Mouse (Mus musculus): ENCODE results near the gene Ncaph2. TPM values are rescaled to one million over a fixed set of nuclear protein-coding genes. Genes with fewer than 3 reads are reported as not detected.

Gene Ncaph2
- polyA plus RNA-seq (2012; rRNA removed): 210 and 215 TPM in 2 replicates

GRCm38 (mm10) chr15:89355241-89356187 lies at the start of gene Ncaph2, which contains the start of gene Lmf2:
Gene Ncaph2 (plus strand): TSS chr15:89355719.
Gene Lmf2 (minus strand): TSS chr15:89355659.

DNA sequence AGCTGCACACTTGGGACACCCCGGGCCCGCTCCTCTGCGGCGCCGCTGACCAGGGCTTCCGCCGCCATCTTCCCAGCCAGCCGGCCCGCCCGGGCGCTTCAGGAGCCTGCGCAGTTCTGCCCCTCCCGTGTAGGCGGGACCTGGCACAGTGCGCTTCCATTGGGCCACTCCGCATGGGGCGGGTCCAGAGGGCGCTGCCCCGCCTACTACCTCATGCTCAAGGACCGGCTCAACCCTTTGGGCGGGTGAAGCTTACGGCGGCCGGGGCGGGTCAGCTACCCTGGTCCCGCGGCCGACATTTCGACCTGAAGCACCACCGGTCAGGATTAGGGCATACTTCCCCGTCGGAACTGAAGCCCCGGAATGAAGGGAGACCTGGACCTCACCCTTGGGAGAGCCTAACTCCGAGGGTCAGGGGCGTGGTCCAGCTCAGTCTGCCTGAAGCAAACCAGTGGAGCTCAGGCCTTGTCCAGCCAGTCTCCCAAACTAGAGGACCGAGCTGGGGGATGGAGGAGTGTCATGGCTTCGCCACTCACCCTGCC lies 40.3 kb upstream of the Ncaph2 start, which contains the start of gene Sbf1:
Gene Sbf1 (minus strand): TSS at position 122 of the 542 bp plus-strand sequence.

GRCm38 (mm10) chr15:89322670-89323522 lies 32.6 kb upstream of the Ncaph2 start, which contains the start of gene Adm2:
Gene Adm2 (plus strand): TSS chr15:89322720.

DNA sequence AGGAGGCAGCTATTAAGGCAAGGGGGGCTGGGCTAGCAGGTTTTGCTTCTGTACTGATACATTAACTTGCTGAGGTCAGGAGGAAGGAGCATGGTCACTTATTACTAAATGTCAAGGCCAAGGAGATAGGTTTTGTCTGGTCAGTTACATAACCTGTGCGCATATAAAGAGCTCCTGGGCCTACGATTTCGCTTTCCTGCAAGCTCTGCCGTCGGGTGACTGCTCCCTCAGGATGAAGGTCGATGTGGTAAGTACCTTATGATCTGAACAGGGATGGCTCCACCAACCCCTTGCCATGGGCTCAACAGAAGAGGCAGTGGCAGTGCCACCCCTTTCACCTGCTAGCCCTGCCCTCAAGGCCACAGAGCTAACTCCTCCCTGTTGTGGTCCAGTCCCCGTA lies 21.2 kb upstream of the Ncaph2 start, which contains the start of gene Miox:
Gene Miox (plus strand): TSS at position 128 of the 400 bp plus-strand sequence.

GRCm38 (mm10) chr15:89373762-89374248 lies 18.3 kb downstream of the Ncaph2 start, which contains the start of gene Sco2:
Gene Sco2 (minus strand): TSS chr15:89373846.

GRCm38 (mm10) chr15:89376957-89377356 lies 21.4 kb downstream of the Ncaph2 start, which contains the start of gene Tymp:
Gene Tymp (minus strand): TSS chr15:89377039.

DNA sequence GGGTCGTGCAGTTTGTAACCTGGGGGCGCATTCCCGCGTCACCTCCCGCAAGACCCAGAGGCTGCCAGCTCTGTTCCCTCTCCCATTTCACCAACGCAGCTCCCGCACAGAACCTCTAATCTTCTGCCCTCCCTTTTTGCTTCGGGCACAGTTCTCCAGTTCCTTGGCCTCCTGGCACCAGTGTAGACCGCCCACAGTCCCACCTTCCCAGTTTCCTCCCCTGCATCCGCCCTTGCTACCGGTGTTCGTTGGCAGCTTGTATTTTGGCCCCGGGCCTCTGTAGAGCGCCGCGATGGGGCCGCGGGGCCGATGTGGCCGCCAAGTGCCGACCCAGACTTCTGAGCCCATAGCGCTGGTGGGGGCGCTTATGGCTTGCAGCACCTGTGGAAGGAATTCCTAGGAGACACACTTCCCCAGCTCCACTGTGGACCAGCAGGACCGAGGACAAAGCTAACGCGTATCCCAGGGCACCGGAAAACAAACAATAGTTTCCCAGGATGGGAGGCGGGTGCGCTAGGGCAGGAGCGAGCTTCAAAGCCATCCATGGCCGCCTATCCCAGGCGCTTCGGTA lies 23.4 kb downstream of the Ncaph2 start, which contains the start of gene Odf3b:
Gene Odf3b (minus strand): TSS at position 452 of the 571 bp plus-strand sequence.

DNA sequence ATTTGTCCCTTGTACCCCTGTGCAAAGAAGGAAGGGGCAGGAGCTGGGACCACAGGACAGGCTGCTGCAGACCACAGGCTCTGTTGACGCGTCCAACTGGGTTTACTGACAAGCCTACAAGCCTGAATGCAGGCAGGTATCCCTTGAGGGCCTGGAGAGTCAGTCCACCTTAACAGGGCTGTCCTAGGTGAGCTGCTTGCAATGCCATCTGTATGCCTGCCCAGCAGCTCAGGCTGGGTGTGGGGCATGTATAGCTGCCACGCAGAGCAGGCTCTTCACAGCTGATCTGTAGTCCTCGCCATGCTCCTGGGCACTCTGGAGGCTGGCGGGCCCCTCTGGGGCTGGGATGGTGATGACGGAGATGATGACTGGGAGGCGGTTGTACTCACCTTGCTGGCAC lies 29.1 kb downstream of the Ncaph2 start, which contains the start of gene Klhdc7b:
Gene Klhdc7b (plus strand): TSS at position 301 of the 400 bp plus-strand sequence.

GRCm38 (mm10) chr15:89410118-89410517 lies 54.6 kb downstream of the Ncaph2 start, which contains the start of gene Syce3:
Gene Syce3 (minus strand): TSS chr15:89410503.

Other genes with a start within 250 kb of the Ncaph2 start
- gene Tubgcp6, start 232.6 kb upstream of the Ncaph2 start, polyA plus RNA-seq (2012; rRNA removed): 37.1 and 42.9 TPM in 2 replicates
- 42.8 and 50.8 TPM in 2 replicates for gene Hdac10, start 227.0 kb upstream of the Ncaph2 start, polyA plus RNA-seq (2012; rRNA removed)
- 6.4 and 7.5 TPM in 2 replicates for gene Mapk12, start 215.0 kb upstream of the Ncaph2 start, polyA plus RNA-seq (2012; rRNA removed)
- gene Mapk11, start 206.1 kb upstream of the Ncaph2 start, polyA plus RNA-seq (2012; rRNA removed): 7.5 and 9.2 TPM in 2 replicates
- gene Plxnb2, start 174.9 kb upstream of the Ncaph2 start, polyA plus RNA-seq (2012; rRNA removed): 252 and 286 TPM in 2 replicates
- gene Dennd6b, start 159.2 kb upstream of the Ncaph2 start, polyA plus RNA-seq (2012; rRNA removed): 28.0 and 31.9 TPM in 2 replicates
- 197 and 489 TPM in 2 replicates for gene Ppp6r2, start 144.2 kb upstream of the Ncaph2 start, polyA plus RNA-seq (2012; rRNA removed)
- gene Sbf1, start 40.4 kb upstream of the Ncaph2 start, polyA plus RNA-seq (2012; rRNA removed): 256 and 291 TPM in 2 replicates
- 10.3 and 12.0 TPM in 2 replicates for gene Adm2, start 33.0 kb upstream of the Ncaph2 start, polyA plus RNA-seq (2012; rRNA removed)
- gene Miox, start 21.3 kb upstream of the Ncaph2 start, polyA plus RNA-seq (2012; rRNA removed): 29.3 and 44.2 TPM in 2 replicates
- 61.3 and 76.7 TPM in 2 replicates for gene Lmf2, start 60 bp upstream of the Ncaph2 start, polyA plus RNA-seq (2012; rRNA removed)
- 108 and 113 TPM in 2 replicates for gene Sco2, start 18.1 kb downstream of the Ncaph2 start, polyA plus RNA-seq (2012; rRNA removed)
- 22.0 and 32.3 TPM in 2 replicates for gene Tymp, start 21.3 kb downstream of the Ncaph2 start, polyA plus RNA-seq (2012; rRNA removed)
- 89.5 and 107 TPM in 2 replicates for gene Odf3b, start 23.6 kb downstream of the Ncaph2 start, polyA plus RNA-seq (2012; rRNA removed)
- gene Klhdc7b, start 29.2 kb downstream of the Ncaph2 start, polyA plus RNA-seq (2012; rRNA removed): 0.17 and 0.18 TPM in 2 replicates
- not detected in 2 replicates for gene Syce3, start 54.8 kb downstream of the Ncaph2 start, polyA plus RNA-seq (2012; rRNA removed)
- gene Cpt1b, start 70.1 kb downstream of the Ncaph2 start, polyA plus RNA-seq (2012; rRNA removed): 1.3 and 1.9 TPM in 2 replicates
- 0.79 and 0.86 TPM in 2 replicates for gene C730034F03Rik, start 73.9 kb downstream of the Ncaph2 start, polyA plus RNA-seq (2012; rRNA removed)
- gene Gm44502, start 74.0 kb downstream of the Ncaph2 start, polyA plus RNA-seq (2012; rRNA removed): 1.8 and 3.8 TPM in 2 replicates
- gene Chkb, start 74.2 kb downstream of the Ncaph2 start, polyA plus RNA-seq (2012; rRNA removed): 40.5 and 57.3 TPM in 2 replicates
- 0.33 and 0.51 TPM in 2 replicates for gene Mapk8ip2, start 98.2 kb downstream of the Ncaph2 start, polyA plus RNA-seq (2012; rRNA removed)
- gene Arsa, start 121.7 kb downstream of the Ncaph2 start, polyA plus RNA-seq (2012; rRNA removed): 38.4 and 43.7 TPM in 2 replicates
- gene Shank3, start 143.9 kb downstream of the Ncaph2 start, polyA plus RNA-seq (2012; rRNA removed): 29.6 and 30.5 TPM in 2 replicates
- gene Acr, start 212.6 kb downstream of the Ncaph2 start, polyA plus RNA-seq (2012; rRNA removed): 1.2 and 1.8 TPM in 2 replicates
- gene Rabl2, start 236.2 kb downstream of the Ncaph2 start, polyA plus RNA-seq (2012; rRNA removed): 25.7 and 33.3 TPM in 2 replicates

Data from ovary, adult 2 months (tissue).